Mouse (Mus musculus): ENCODE data around the gene Ddx10. TPM values are rescaled to one million over a fixed set of nuclear protein-coding genes. Genes with fewer than 3 reads are reported as not detected.

Ddx10 gene
- total RNA-seq, 4 experiments from 2014 or later, result 20.1 to 20.8 (median 20.3) TPM

Other genes with a start within 250 kb of the Ddx10 start
- gene Exph5, start 53.6 kb upstream of the Ddx10 start, total RNA-seq (2022), result 1 to 10 TPM; 4.1 to 5.1 (median 4.8) TPM
- gene Kdelc2, start 136.0 kb upstream of the Ddx10 start, total RNA-seq (2022), result 1 to 10 TPM; 6.3 to 9.5 (median 7.7) TPM
- gene 4930550C14Rik, start 154.3 kb upstream of the Ddx10 start, total RNA-seq (2022), result under 1 TPM in 3 of 4 experiments, not detected in 1; 0.36 to 0.65 (median 0.39) TPM

Data from layer of hippocampus, adult 8-10 months (tissue).